Mouse (Mus musculus) embryonic facial prominence, embryonic 14.5 days (tissue): ENCODE measurements around the gene Rint1. TPM values are rescaled to one million over a fixed set of nuclear protein-coding genes. Genes with fewer than 3 reads are reported as not detected.

Experiments used
- ATAC-seq: fragments of 200-750 bp; cut with Nextera tagmentation; 2 replicates; pipeline ENCODE4 v1.8.0; 2017; ENCODE audit warnings: low read depth, moderate number of reproducible peaks, moderate TSS enrichment
- DNase-seq: peaks from one replicate; pipeline ENCODE4 v3.0.0-alpha.2; 2015; ENCODE audit warnings: low spot score
- H3K27ac ChIP-seq: fragments of 300-500 bp; sonication (generic); replicated peaks from 2 replicates; pipeline ENCODE4 v1.5.1; 2014; ENCODE audit warnings: low read depth, mild to moderate bottlenecking, low read length, moderate library complexity
- H3K27me3 ChIP-seq: fragments of 300-500 bp; sonication (generic); replicated peaks from 2 replicates; pipeline ENCODE4 v1.6.1; 2014; ENCODE audit warnings: low read length; ENCODE audit not compliant: control insufficient read depth, insufficient read depth
- H3K36me3 ChIP-seq: fragments of 300-500 bp; sonication (generic); 2 replicates; pipeline ENCODE4 v1.6.1; 2014; ENCODE audit warnings: low read length, mixed read lengths; ENCODE audit not compliant: control insufficient read depth, insufficient read depth
- H3K4me1 ChIP-seq: fragments of 300-500 bp; sonication (generic); 2 replicates; pipeline ENCODE4 v1.6.1; 2014; ENCODE audit warnings: antibody characterized with exemption, low read length; ENCODE audit not compliant: control insufficient read depth, insufficient read depth
- H3K4me2 ChIP-seq: fragments of 300-500 bp; sonication (generic); 2 replicates; pipeline ENCODE4 v1.6.1; 2014; ENCODE audit warnings: low read depth, mild to moderate bottlenecking, low read length, moderate library complexity, mixed read lengths
- H3K4me3 ChIP-seq: fragments of 300-500 bp; sonication (generic); 2 replicates; pipeline ENCODE4 v1.5.1; 2014; ENCODE audit warnings: low read depth, mild to moderate bottlenecking, low read length
- H3K9ac ChIP-seq: fragments of 300-500 bp; sonication (generic); 2 replicates; pipeline ENCODE4 v1.6.1; 2014; ENCODE audit warnings: low read depth, mild to moderate bottlenecking, low read length, moderate library complexity, mixed read lengths
- H3K9me3 ChIP-seq: fragments of 300-500 bp; sonication (generic); 2 replicates; pipeline ENCODE4 v1.6.1; 2016; ENCODE audit warnings: low read length; ENCODE audit not compliant: control insufficient read depth
- WGBS: fragments of 180-500 bp; shearing (Covaris S2); extraction: QIAGEN DNeasy Blood & Tissue Kit; methylation state at CpG from one replicate; pipeline ENCODE4 v1.1.7; 2014; 5-methylcytosine and 5-hydroxymethylcytosine counted together
- polyA plus RNA-seq: library from polyadenylated mRNA; unstranded; fragments of >200 nt; fragmentation: Nextera tagmentation; extraction: Ambion mirVana; gene quantifications from 2 replicates; pipeline ENCODE4 v1.2.1, GENCODE M21; 2014

The Rint1 gene
- polyA plus RNA-seq, result 27.1 and 30.8 TPM in 2 replicates

- 2% methylated on average over 44 of the region's 47 CpGs for WGBS
- H3K9ac ChIP-seq, result peak within 1 kb of the TSS; percentile 94
- H3K27ac ChIP-seq, result peak within 1 kb of the TSS; percentile 65
- peak; percentile 86 for ATAC-seq
- peak within 1 kb of the TSS; percentile 85 for H3K4me2 ChIP-seq
- no peaks in the 10 kb centered on the region for H3K27me3 ChIP-seq
- peak within 1 kb of the TSS; percentile 97 for H3K4me3 ChIP-seq
- H3K36me3 ChIP-seq, result peaks cover 18% of the 10 kb centered on the region
- H3K9me3 ChIP-seq, result no peaks in the 10 kb centered on the region
- H3K4me1 ChIP-seq, result peaks cover 7% of the 10 kb centered on the region
- peak; percentile 95 for DNase-seq
Observed at GRCm38 (mm10) chr5:23787536-23788389, at the start of gene Rint1. Gene Rint1, plus strand, starts transcription at chr5:23787711.

GRCm38 (mm10) chr5:23743261-23743660, 44.2 kb upstream of the Rint1 start:
- Histone ChIP-seq H3K27ac (no peak overlapping the region), H3K27me3 (no peaks in the 10 kb centered on the region), H3K4me1 (no peaks in the 10 kb centered on the region), H3K9ac (no peak overlapping the region), H3K4me2 (no peak overlapping the region), H3K9me3 (no peaks in the 10 kb centered on the region), H3K4me3 (no peak overlapping the region), H3K36me3 (peaks cover 80% of the 10 kb centered on the region)
- DNase-seq, result no peak
- ATAC-seq, result no peak
- 93% methylated on average over 12 of the region's 12 CpGs for WGBS

GRCm38 (mm10) chr5:23749882-23750281, 37.6 kb upstream of the Rint1 start:
- ATAC-seq (no peak), DNase-seq (no peak)
- 78% methylated on average over 2 of the region's 2 CpGs for WGBS

GRCm38 (mm10) chr5:23755591-23755990, 31.9 kb upstream of the Rint1 start:
- Histone ChIP-seq H3K27me3 (no peaks in the 10 kb centered on the region), H3K4me1 (no peaks in the 10 kb centered on the region), H3K4me2 (no peak overlapping the region), H3K9ac (no peak overlapping the region), H3K36me3 (peaks cover 72% of the 10 kb centered on the region), H3K27ac (no peak overlapping the region), H3K9me3 (no peaks in the 10 kb centered on the region), H3K4me3 (no peak overlapping the region)
- no peak for DNase-seq
- ATAC-seq, result no peak
- 96% methylated on average over 9 of the region's 9 CpGs for WGBS

More at GRCm38 (mm10) chr5:23749882-23750281, 37.6 kb upstream of the Rint1 start:
- Histone ChIP-seq H3K4me1 (no peaks in the 10 kb centered on the region), H3K9me3 (no peaks in the 10 kb centered on the region), H3K36me3 (peaks cover 58% of the 10 kb centered on the region), H3K27me3 (no peaks in the 10 kb centered on the region), H3K4me2 (no peak overlapping the region), H3K9ac (no peak overlapping the region), H3K27ac (no peak overlapping the region), H3K4me3 (no peak overlapping the region)

- WGBS, result 94% methylated on average over 4 of the region's 4 CpGs
Observed at GRCm38 (mm10) chr5:23756368-23756767, 31.1 kb upstream of the Rint1 start.

GRCm38 (mm10) chr5:23758633-23759032, 28.9 kb upstream of the Rint1 start:
- Histone ChIP-seq H3K4me2 (no peak overlapping the region), H3K27me3 (no peaks in the 10 kb centered on the region), H3K36me3 (peaks cover 78% of the 10 kb centered on the region), H3K9ac (no peak overlapping the region), H3K9me3 (no peaks in the 10 kb centered on the region), H3K27ac (no peak overlapping the region), H3K4me1 (no peaks in the 10 kb centered on the region), H3K4me3 (no peak overlapping the region)
- ATAC-seq (0 out of 2 replicates have a peak, but pooled peaks have one; percentile 22), DNase-seq (peak; percentile 51)
- 52% methylated on average over 2 of the region's 2 CpGs for WGBS

More at GRCm38 (mm10) chr5:23756368-23756767, 31.1 kb upstream of the Rint1 start:
- H3K9ac ChIP-seq, result no peak overlapping the region
- ATAC-seq (no peak), DNase-seq (no peak)
- no peak overlapping the region for H3K4me3 ChIP-seq
- no peaks in the 10 kb centered on the region for H3K4me1 ChIP-seq
- no peak overlapping the region for H3K4me2 ChIP-seq
- peaks cover 70% of the 10 kb centered on the region for H3K36me3 ChIP-seq
- no peak overlapping the region for H3K27ac ChIP-seq
- no peaks in the 10 kb centered on the region for H3K9me3 ChIP-seq
- H3K27me3 ChIP-seq, result no peaks in the 10 kb centered on the region

- no peak for DNase-seq
- WGBS, result 89% methylated on average over 6 of the region's 6 CpGs
- Histone ChIP-seq H3K36me3 (peaks cover 65% of the 10 kb centered on the region), H3K4me3 (no peak overlapping the region), H3K9me3 (no peaks in the 10 kb centered on the region), H3K4me2 (no peak overlapping the region), H3K27me3 (no peaks in the 10 kb centered on the region), H3K9ac (no peak overlapping the region), H3K4me1 (no peaks in the 10 kb centered on the region), H3K27ac (no peak overlapping the region)
- ATAC-seq, result no peak
Observed at GRCm38 (mm10) chr5:23762531-23762930, 25.0 kb upstream of the Rint1 start.

GRCm38 (mm10) chr5:23764557-23764956, 23.0 kb upstream of the Rint1 start:
- ATAC-seq (no peak), DNase-seq (no peak)
- H3K4me3 ChIP-seq, result no peak overlapping the region
- H3K27ac ChIP-seq, result no peak overlapping the region
- peaks cover 54% of the 10 kb centered on the region for H3K36me3 ChIP-seq
- no peaks in the 10 kb centered on the region for H3K27me3 ChIP-seq
- no peaks in the 10 kb centered on the region for H3K9me3 ChIP-seq
- H3K4me2 ChIP-seq, result no peak overlapping the region
- 99% methylated on average over 5 of the region's 5 CpGs for WGBS
- H3K4me1 ChIP-seq, result no peaks in the 10 kb centered on the region
- no peak overlapping the region for H3K9ac ChIP-seq

GRCm38 (mm10) chr5:23771105-23771504, 16.4 kb upstream of the Rint1 start:
- 69% methylated on average over 8 of the region's 8 CpGs for WGBS
- Histone ChIP-seq H3K4me1 (no peaks in the 10 kb centered on the region), H3K4me3 (no peak overlapping the region), H3K27me3 (no peaks in the 10 kb centered on the region), H3K9me3 (no peaks in the 10 kb centered on the region), H3K4me2 (no peak overlapping the region), H3K36me3 (peaks cover 50% of the 10 kb centered on the region), H3K27ac (no peak overlapping the region), H3K9ac (no peak overlapping the region)
- no peak for ATAC-seq
- DNase-seq, result no peak
